Mouse (Mus musculus): ENCODE measurements around the gene Phactr4.
"Not testable (repeated sequence)": the region's sequence is repeated elsewhere in the genome, so short reads cannot be mapped to it uniquely, and the experiment has no call there.

Gene Phactr4

GRCm38 (mm10) chr4:132421923-132422782, at the start of gene Phactr4:
Phactr4 (minus strand) TSS chr4:132422489.
- peak; percentile 94 for DNase-seq (ENCODE audit: low spot score)

DNA sequence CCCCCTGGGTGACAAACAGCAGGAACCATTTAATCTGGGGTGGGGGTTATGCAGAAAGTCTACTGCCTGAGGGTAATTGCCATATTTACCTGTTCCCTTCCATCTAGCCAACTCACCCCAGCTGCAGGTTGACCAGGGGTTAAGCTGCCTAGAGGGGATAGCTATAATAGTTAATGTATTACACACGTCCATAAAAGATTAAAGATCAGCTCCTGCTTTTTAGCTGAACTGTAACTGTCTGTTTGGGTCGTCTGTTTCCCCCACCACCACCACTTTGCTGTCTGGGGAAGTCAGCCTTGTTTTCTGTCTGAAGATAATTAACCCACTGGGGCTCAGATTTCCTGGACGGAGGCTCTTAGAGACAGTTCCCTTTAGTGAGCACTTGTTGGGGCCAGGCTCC, 47.6 kb upstream of the Phactr4 start:
- no peak for DNase-seq (ENCODE audit: low spot score)

DNA sequence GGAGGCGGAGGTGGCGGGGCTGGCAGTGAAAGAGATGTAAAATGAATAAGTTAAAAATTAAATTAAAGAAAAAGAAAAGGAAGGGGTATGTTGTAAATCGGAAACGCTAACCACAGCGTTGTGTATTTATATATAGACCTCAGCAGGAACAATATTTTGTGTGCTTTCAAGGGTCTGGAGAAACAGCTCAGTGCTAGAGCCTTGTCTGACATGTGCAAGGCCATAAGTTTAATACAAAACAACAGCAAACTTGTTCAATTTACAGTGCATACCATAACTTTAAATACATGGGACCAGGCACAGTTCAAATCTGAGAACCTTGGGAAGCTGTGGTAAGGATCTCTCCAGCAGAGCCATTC, 41.9 kb upstream of the Phactr4 start:
- no peak for DNase-seq (ENCODE audit: low spot score)

- peak; percentile 91 for DNase-seq (ENCODE audit: low spot score)
Observed at GRCm38 (mm10) chr4:132463430-132464254, 41.4 kb upstream of the Phactr4 start, which contains the start of gene Med18. Med18 (minus strand) TSS chr4:132463921.

- no peak for DNase-seq (ENCODE audit: low spot score)
Observed at GRCm38 (mm10) chr4:132462836-132463235, 40.5 kb upstream of the Phactr4 start.

- no peak for DNase-seq (ENCODE audit: low spot score)
Observed at GRCm38 (mm10) chr4:132460225-132460624, 37.9 kb upstream of the Phactr4 start.

DNA sequence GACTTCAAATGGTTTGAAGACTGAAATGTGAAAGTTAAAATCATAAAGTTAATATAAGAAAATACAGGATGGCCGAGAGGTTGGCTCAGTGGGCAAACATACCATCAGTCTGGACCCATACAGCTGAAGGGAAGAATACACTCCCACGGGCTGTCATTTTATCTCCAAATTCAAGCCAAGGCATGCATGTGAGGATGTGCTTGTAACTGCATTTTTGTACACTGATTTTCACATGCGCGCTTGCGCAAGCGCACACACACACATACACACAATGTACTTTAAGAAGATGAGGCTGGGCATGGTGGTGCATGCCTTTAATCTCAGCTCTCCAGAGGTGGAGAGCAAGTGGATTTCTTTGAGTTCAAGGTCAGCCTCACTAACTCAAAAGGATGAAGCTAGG, 33.3 kb upstream of the Phactr4 start:
- DNase-seq (ENCODE audit: low spot score): no peak

DNA sequence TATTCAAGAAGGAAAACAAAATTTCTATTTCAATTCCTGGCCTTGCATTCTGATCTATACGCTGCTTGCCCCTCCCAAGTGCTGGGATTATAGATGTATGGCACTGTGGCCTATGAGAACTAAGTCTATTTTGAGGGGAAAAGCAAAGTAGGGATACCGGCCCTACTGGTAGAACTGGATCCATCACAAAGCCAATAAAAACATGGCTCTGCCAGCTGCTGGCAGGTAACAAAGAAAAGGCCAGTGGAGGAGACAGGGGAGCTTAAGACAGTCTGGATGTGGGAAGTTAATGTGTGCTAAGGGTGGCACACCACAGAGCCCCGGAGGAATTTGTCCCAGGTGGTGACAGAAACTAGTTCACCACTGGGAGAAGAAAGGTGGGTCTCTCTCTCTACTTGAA, 32.9 kb upstream of the Phactr4 start:
- no peak for DNase-seq (ENCODE audit: low spot score)

DNA sequence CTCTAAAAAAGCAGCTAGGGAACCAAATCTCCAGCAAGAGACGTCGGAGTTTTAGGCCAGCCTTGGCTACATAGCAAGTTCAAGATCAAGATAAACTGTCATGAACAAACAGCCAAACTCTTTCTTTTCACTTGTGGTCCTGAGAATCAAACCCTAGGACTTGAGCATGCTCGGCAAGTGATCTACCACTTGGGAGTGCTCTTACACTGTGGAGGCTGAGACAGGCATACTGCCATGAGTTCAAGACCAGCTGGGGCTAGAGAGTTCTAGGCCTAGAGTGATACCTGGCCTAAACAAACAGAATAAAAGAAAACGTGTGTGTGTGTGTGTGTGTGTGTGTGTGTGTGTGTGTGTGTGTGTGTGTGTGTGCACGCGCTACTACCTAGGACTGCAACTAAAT, 31.9 kb upstream of the Phactr4 start:
- DNase-seq (ENCODE audit: low spot score): no peak

- no peak for DNase-seq (ENCODE audit: low spot score)
Observed at GRCm38 (mm10) chr4:132449778-132450177, 27.5 kb upstream of the Phactr4 start.

- no peak for DNase-seq (ENCODE audit: low spot score)
Observed at GRCm38 (mm10) chr4:132446105-132446504, 23.8 kb upstream of the Phactr4 start.

GRCm38 (mm10) chr4:132444516-132444915, 22.2 kb upstream of the Phactr4 start:
- no peak for DNase-seq (ENCODE audit: low spot score)

- no peak for DNase-seq (ENCODE audit: low spot score)
Observed at GRCm38 (mm10) chr4:132437857-132438256, 15.6 kb upstream of the Phactr4 start.

DNA sequence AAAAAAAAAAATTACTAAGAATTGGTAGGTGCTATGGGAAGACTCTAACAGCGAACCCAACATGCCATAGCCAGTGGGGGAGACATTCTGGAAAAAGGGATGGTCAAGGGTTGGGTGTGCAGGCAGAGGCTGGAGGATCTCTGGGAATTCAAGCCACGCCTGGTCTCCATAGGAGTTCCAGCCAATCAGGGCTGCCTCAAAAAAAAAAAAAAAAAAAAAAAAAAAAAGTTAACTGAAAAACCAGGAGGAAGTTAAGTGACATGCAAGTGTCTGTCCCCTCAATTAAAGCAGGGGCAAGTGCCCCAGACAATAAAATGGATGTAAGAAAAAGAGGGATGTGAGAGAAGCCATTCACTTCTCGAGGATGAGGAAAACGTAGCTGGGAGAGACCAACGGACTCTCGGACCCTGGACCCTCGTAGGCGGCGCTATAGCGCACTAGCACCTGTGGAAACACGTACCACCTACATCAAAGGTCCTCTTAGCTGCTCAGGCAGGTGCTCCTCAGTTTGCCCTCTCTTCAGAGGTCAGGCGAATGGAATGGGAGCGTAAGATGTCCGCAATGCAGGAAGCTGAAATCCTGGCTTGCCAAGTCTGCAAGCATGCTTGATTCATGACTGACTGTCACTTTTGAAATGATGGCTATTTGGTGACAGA, 10.6 kb upstream of the Phactr4 start:
- DNase-seq (ENCODE audit: low spot score): no peak

DNA sequence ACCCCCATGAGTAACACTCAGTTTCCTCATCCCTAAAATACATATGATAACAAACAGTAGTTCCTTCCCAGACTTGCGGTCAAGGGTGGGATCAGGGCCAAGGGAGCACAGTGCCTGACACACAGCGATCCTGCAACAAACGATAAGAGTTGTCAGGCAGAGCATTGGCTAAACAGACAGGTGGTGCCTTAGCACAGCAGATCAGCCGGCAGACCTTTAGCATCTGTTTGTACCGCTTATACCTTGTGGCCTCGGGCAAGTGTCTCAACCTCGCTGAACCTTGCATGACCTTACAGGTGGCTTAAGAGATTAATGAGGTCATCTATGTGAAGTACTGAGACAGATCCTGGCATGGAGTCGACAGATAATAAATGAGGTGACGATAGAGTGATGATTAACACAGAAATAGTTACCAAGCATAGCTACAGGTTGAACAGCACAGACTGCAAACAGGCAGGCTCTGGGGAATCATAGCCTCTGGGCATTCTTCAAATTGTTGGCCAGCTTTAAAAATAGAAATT, 5.8 kb upstream of the Phactr4 start:
- no peak for DNase-seq (ENCODE audit: low spot score)

DNA sequence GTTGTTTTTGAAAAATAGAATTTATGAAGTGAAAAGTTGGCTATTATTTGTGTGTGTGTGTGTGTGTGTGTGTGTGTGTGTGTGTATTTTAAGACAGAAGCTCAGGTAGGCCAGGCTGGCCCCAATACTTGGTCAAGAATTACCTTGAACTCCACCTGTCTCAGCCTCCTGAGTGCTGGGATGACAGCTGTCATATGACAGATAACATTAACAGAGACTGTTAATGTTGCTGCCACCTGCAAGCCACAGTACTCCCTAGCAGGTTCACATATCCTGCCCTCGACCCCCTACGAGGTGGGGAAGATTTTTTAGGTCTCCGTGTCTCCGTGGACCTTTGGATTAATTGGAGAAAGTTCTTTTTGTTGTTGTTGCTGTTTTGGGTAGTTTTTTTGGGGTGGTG, 5.2 kb upstream of the Phactr4 start:
- no peak for DNase-seq (ENCODE audit: low spot score)

DNA sequence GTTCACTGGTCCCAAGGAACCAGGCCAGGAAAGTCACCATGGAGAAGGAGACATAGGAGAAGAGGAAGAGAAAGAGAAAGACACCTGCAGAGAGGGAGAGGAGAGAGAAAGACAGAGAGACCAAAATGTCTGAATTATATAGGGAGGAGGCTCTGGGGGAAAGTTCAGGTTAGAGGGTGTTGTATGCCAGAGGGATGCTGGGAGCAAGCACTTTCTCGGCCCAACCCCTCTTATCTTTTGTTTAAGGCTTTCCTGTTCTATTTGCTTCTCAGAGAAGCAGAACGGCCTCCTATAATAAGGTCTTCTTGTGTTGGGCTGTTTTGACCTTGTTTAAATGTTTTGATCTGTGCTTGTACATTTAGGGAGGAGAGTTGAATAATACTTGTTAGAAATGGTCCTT, 3.7 kb upstream of the Phactr4 start:
- DNase-seq (ENCODE audit: low spot score): no peak

- no peak for DNase-seq (ENCODE audit: low spot score)
Observed at GRCm38 (mm10) chr4:132424765-132425164, 2.5 kb upstream of the Phactr4 start.

GRCm38 (mm10) chr4:132421556-132421922, 750 bp downstream of the Phactr4 start:
- DNase-seq (ENCODE audit: low spot score): peak; percentile 50

- DNase-seq (ENCODE audit: low spot score): no peak
Observed at GRCm38 (mm10) chr4:132420471-132420870, 1.8 kb downstream of the Phactr4 start.

- no peak for DNase-seq (ENCODE audit: low spot score)
Observed at GRCm38 (mm10) chr4:132415966-132416365, 6.3 kb downstream of the Phactr4 start.

- not testable (repeated sequence) for DNase-seq (ENCODE audit: low spot score)
Observed at GRCm38 (mm10) chr4:132413257-132413656, 9.0 kb downstream of the Phactr4 start.
